Mouse (Mus musculus): ENCODE measurements around the gene Acsf3.

DNA sequence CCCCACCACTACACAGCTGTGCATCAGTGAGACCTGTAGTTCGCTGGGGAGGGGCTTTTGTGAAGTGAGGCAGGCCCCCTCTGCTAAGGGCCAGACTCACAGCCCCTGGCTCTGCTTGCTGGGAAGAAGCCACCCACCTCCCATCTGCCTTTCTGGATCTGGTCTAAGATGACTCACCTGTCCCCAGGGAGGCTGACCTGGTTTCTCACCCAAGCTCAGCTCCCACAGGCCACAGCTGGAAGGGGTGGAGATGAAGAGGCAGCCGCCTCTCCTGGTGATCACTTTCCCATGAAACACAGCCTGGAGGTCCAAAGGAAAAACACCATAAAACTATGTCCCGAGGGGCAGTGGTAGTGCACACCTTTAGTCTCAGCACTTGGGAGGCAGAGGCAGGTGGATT, 54.1 kb downstream of the Acsf3 start:
- TF ChIP-seq CTCF (IDR thresholded peaks at IDR 0.05; ENCODE audit: low read depth, low read length): no peak
- no peak for TF ChIP-seq POLR2A (IDR thresholded peaks at IDR 0.05; ENCODE audit: borderline replicate concordance, low read depth, low read length)

Measured in bone marrow macrophage, adult 2 months (primary cell).